Mouse (Mus musculus) cerebellum, adult 11 months (tissue): Measurements from ENCODE around the gene Rxylt1.

ENCODE experiments used
- DNase-seq: peaks from one replicate; pipeline ENCODE4 v3.0.0; 2022

Gene Rxylt1

GRCm38 (mm10) chr10:122096980-122097844, at the start of gene Rxylt1:
Gene Rxylt1 (minus strand): TSS chr10:122097371.
- DNase-seq = peak; percentile 94

- DNase-seq = no peak
These were observed 24.3 kb upstream of the Rxylt1 start for GRCm38 (mm10) chr10:122121290-122121970.

- DNase-seq = no peak
These were observed 23.5 kb upstream of the Rxylt1 start for GRCm38 (mm10) chr10:122120500-122121289.

GRCm38 (mm10) chr10:122119451-122119850, 22.3 kb upstream of the Rxylt1 start:
- no peak for DNase-seq

- DNase-seq = no peak
These were observed 19.5 kb upstream of the Rxylt1 start for GRCm38 (mm10) chr10:122116636-122117035.

GRCm38 (mm10) chr10:122106633-122107028, 9.5 kb upstream of the Rxylt1 start:
- no peak for DNase-seq

GRCm38 (mm10) chr10:122105889-122106632, 8.9 kb upstream of the Rxylt1 start:
- no peak for DNase-seq

- DNase-seq = peak; percentile 15
These were observed 8.2 kb upstream of the Rxylt1 start for GRCm38 (mm10) chr10:122105407-122105806.

GRCm38 (mm10) chr10:122102675-122103074, 5.5 kb upstream of the Rxylt1 start:
- no peak for DNase-seq

GRCm38 (mm10) chr10:122096462-122096979, 650 bp downstream of the Rxylt1 start:
- no peak for DNase-seq

GRCm38 (mm10) chr10:122090472-122090871, 6.7 kb downstream of the Rxylt1 start:
- DNase-seq = no peak

GRCm38 (mm10) chr10:122081352-122081751, 15.8 kb downstream of the Rxylt1 start:
- DNase-seq = no peak

- no peak for DNase-seq
These were observed 28.0 kb downstream of the Rxylt1 start for GRCm38 (mm10) chr10:122069153-122069552.

- DNase-seq = no peak
These were observed 41.3 kb downstream of the Rxylt1 start for GRCm38 (mm10) chr10:122055826-122056225.

- DNase-seq = peak; percentile 4
These were observed 42.6 kb downstream of the Rxylt1 start for GRCm38 (mm10) chr10:122054535-122054934.

- DNase-seq = peak; percentile 68
These were observed 45.3 kb downstream of the Rxylt1 start for GRCm38 (mm10) chr10:122051831-122052230.

GRCm38 (mm10) chr10:122047727-122048365, 49.3 kb downstream of the Rxylt1 start:
- DNase-seq = peak; percentile 35

- DNase-seq = peak; percentile 4
These were observed 50.1 kb downstream of the Rxylt1 start, which contains the start of gene Srgap1 for GRCm38 (mm10) chr10:122046904-122047726. Gene Srgap1 (minus strand): TSS chr10:122047315.

- no peak for DNase-seq
These were observed 50.7 kb downstream of the Rxylt1 start for GRCm38 (mm10) chr10:122046511-122046903.

GRCm38 (mm10) chr10:122045946-122046345, 51.2 kb downstream of the Rxylt1 start:
- DNase-seq = no peak

GRCm38 (mm10) chr10:122044926-122045325, 52.2 kb downstream of the Rxylt1 start:
- DNase-seq = no peak
